Mouse (Mus musculus) CH12.LX (cell line): ENCODE data around the gene Rpl13. TPM values are rescaled to one million over a fixed set of nuclear protein-coding genes. Genes with fewer than 3 reads are reported as not detected.

ENCODE experiments used
- DNase-seq: peaks from one replicate; pipeline ENCODE4 v3.0.0-alpha.2; 2013; ENCODE audit errors: extremely low read depth
- H3K27ac ChIP-seq: 2 replicates; pipeline ENCODE4 v1.5.1; 2012; ENCODE audit warnings: low read depth, mild to moderate bottlenecking, control low read depth, moderate library complexity; ENCODE audit not compliant: insufficient read depth
- H3K27me3 ChIP-seq: replicated peaks from 2 replicates; pipeline ENCODE3; 2012; ENCODE audit warnings: inconsistent platforms
- H3K36me3 ChIP-seq, 2 experiments: replicated peaks in 1 of 2; 2 replicates each; pipeline versions ENCODE3 to v1.6.1; 2012; ENCODE audit warnings: inconsistent platforms in 1 of 2, low read length in 1 of 2, mild to moderate bottlenecking in 1 of 2, mixed read lengths in 1 of 2, moderate library complexity in 1 of 2; ENCODE audit not compliant: control insufficient read depth in 1 of 2, insufficient read depth in 1 of 2
- H3K4me1 ChIP-seq, 2 experiments: 2 replicates each; pipeline ENCODE4 v1.6.1; 2012; ENCODE audit warnings: inconsistent platforms in 1 of 2, moderate library complexity in 1 of 2; ENCODE audit not compliant: insufficient read depth in 2 of 2, control insufficient read depth in 1 of 2
- H3K4me2 ChIP-seq: 2 replicates; pipeline ENCODE4 v1.6.1; 2012; ENCODE audit warnings: low read depth, mild to moderate bottlenecking, control low read depth; ENCODE audit not compliant: poor library complexity, insufficient read depth, severe bottlenecking
- H3K4me3 ChIP-seq, 3 experiments: fragments of 150-350 bp in 1 of 3; sonication (generic) in 1 of 3; replicated peaks in 1 of 3; 2 replicates each; pipeline versions ENCODE3 to v1.5.1; 2011 to 2012; ENCODE audit warnings: low read depth in 2 of 3, low read length in 2 of 3, mild to moderate bottlenecking in 2 of 3, moderate library complexity in 2 of 3, control low read depth in 1 of 3, improper control_type of control experiment in 1 of 3, inconsistent platforms in 1 of 3, mixed read lengths in 1 of 3; ENCODE audit not compliant: poor library complexity in 1 of 3
- H3K79me2 ChIP-seq: replicated peaks from 2 replicates; pipeline ENCODE4 v1.6.1; 2012; ENCODE audit warnings: mild to moderate bottlenecking, moderate library complexity; ENCODE audit not compliant: control insufficient read depth, poor library complexity, insufficient read depth, severe bottlenecking; ENCODE audit errors: extremely low read depth
- H3K9ac ChIP-seq: 2 replicates; pipeline ENCODE4 v1.6.1; 2012; ENCODE audit warnings: low read depth, mild to moderate bottlenecking, control low read depth, moderate library complexity; ENCODE audit not compliant: insufficient read depth
- H3K9me3 ChIP-seq: replicated peaks from 2 replicates; pipeline ENCODE3; 2012; ENCODE audit warnings: low read length, inconsistent platforms, mixed read lengths
- BHLHE40 ChIP-seq: IDR thresholded peaks from 2 replicates; pipeline ENCODE4 v1.6.1; 2011; ENCODE audit warnings: mild to moderate bottlenecking, low read depth, low read length, improper control_type of control experiment
- CHD2 ChIP-seq: IDR thresholded peaks from 2 replicates; pipeline ENCODE4 v1.6.1; 2011; ENCODE audit warnings: low read length, improper control_type of control experiment
- E2F4 ChIP-seq: IDR thresholded peaks from 2 replicates; pipeline ENCODE4 v1.6.1; 2011; ENCODE audit warnings: low read depth, low read length, improper control_type of control experiment; ENCODE audit not compliant: insufficient replicate concordance
- ELF1 ChIP-seq: IDR thresholded peaks from 2 replicates; pipeline ENCODE4 v1.6.1; 2014; ENCODE audit warnings: low read depth, mild to moderate bottlenecking, inconsistent platforms, low read length, improper control_type of control experiment
- ETS1 ChIP-seq: conservative IDR thresholded peaks from 2 replicates; pipeline ENCODE4 v1.6.1; 2012; ENCODE audit warnings: low read depth, mild to moderate bottlenecking, inconsistent platforms, low read length, improper control_type of control experiment, moderate library complexity
- IRF4 ChIP-seq: IDR thresholded peaks from 2 replicates; pipeline ENCODE4 v1.6.1; 2014; ENCODE audit warnings: low read depth, mild to moderate bottlenecking, inconsistent platforms, low read length, improper control_type of control experiment
- JUN ChIP-seq: IDR thresholded peaks from 2 replicates; pipeline ENCODE4 v1.6.1; 2011; ENCODE audit warnings: low read depth, mild to moderate bottlenecking, low read length, improper control_type of control experiment, moderate library complexity; ENCODE audit not compliant: insufficient read depth
- JUND ChIP-seq: conservative IDR thresholded peaks from 2 replicates; pipeline ENCODE4 v1.6.1; 2011; ENCODE audit warnings: low read depth, low read length, improper control_type of control experiment
- MAX ChIP-seq: IDR thresholded peaks from 2 replicates; pipeline ENCODE4 v1.6.1; 2011; ENCODE audit warnings: low read length, improper control_type of control experiment
- MXI1 ChIP-seq: IDR thresholded peaks from 2 replicates; pipeline ENCODE4 v1.6.1; 2011; ENCODE audit warnings: mild to moderate bottlenecking, low read depth, low read length, improper control_type of control experiment
- MYC ChIP-seq: IDR thresholded peaks from 2 replicates; pipeline ENCODE4 v1.6.1; 2011; ENCODE audit warnings: low read depth, mild to moderate bottlenecking, improper control_type of control experiment, low read length
- NRF1 ChIP-seq: IDR thresholded peaks from 2 replicates; pipeline ENCODE4 v1.6.1; 2014; ENCODE audit warnings: low read depth, mild to moderate bottlenecking, inconsistent platforms, low read length, improper control_type of control experiment, moderate library complexity
- PAX5 ChIP-seq: IDR thresholded peaks from 2 replicates; pipeline ENCODE4 v1.6.1; 2012; ENCODE audit warnings: low read length, inconsistent platforms, mixed read lengths
- SMC3 ChIP-seq: IDR thresholded peaks from 2 replicates; pipeline ENCODE4 v1.6.1; 2011; ENCODE audit warnings: low read depth, low read length, improper control_type of control experiment
- UBTF ChIP-seq: IDR thresholded peaks from 2 replicates; pipeline ENCODE4 v1.6.1; 2012; ENCODE audit warnings: low read depth, mild to moderate bottlenecking, inconsistent platforms, low read length, improper control_type of control experiment, moderate library complexity
- USF1 ChIP-seq: IDR thresholded peaks from 2 replicates; pipeline ENCODE4 v1.6.1; 2014; ENCODE audit warnings: low read depth, mild to moderate bottlenecking, inconsistent platforms, low read length, improper control_type of control experiment
- USF2 ChIP-seq: conservative IDR thresholded peaks from 2 replicates; pipeline ENCODE4 v1.6.1; 2011; ENCODE audit warnings: low read depth, low read length, improper control_type of control experiment
- ZMIZ1 ChIP-seq: IDR thresholded peaks from 2 replicates; pipeline ENCODE4 v1.6.1; 2012; ENCODE audit warnings: low read depth, mild to moderate bottlenecking, inconsistent platforms, low read length, improper control_type of control experiment
- dilution Hi-C: fragments of 300-500 bp; cut with MboI; formaldehyde crosslinking; loops from 2 replicates; pipeline ENCODE4 v1.14.3; 2020; ENCODE audit warnings: low sequenced_read_pairs; ENCODE audit not compliant: extremely low pct_unique_long_range_greater_than_20kb, extremely low pct_ligation_motif_present
- in situ Hi-C: fragments of 300-500 bp; cut with MboI; formaldehyde crosslinking; loops from 3 replicates; pipeline ENCODE4 v1.14.3; 2019; ENCODE audit warnings: low sequenced_read_pairs, low pct_ligation_motif_present, low pct_unique_long_range_greater_than_20kb, mixed read lengths
- polyA plus RNA-seq: library from polyadenylated mRNA; unstranded; fragments of >175 nt; gene quantifications from 2 replicates; pipeline ENCODE4 v1.2.1, GENCODE M21; 2012; ENCODE audit warnings: low read depth; ENCODE audit not compliant: insufficient read length
- total RNA-seq, 2 experiments: library from RNA; depleted of rRNA; stranded (reverse); fragments of 300-350 nt in 1 of 2; fragments of >200 nt in 1 of 2; gene quantifications; 2 replicates each; pipeline ENCODE4 v1.2.3; 2012 to 2014

Rpl13 gene
- total and polyA plus RNA-seq, 3 experiments = 973 to 3,721 (median 2,709) TPM

GRCm38 (mm10) chr8:123135406-123135805 lies 33.3 kb downstream of the Rpl13 start:
- dilution Hi-C loops = no loop called here
- H3K4me3 ChIP-seq = no peak overlapping the region
- H3K36me3 ChIP-seq = no peaks in the 10 kb centered on the region
- no peaks in the 10 kb centered on the region for H3K79me2 ChIP-seq
- TF ChIP-seq MYC = no peak
- TF ChIP-seq BHLHE40 = no peak
- TF ChIP-seq USF1 = no peak
- no peak for TF ChIP-seq MAX
- no peak for TF ChIP-seq E2F4
- TF ChIP-seq PAX5 = no peak
- no peak for TF ChIP-seq ZMIZ1
- no peak for TF ChIP-seq UBTF
- TF ChIP-seq ELF1 = no peak
- no peak for TF ChIP-seq NRF1
- no peak for TF ChIP-seq JUN
- TF ChIP-seq USF2 = no peak
- TF ChIP-seq ETS1 = no peak
- no peak for TF ChIP-seq JUND
- TF ChIP-seq SMC3 = no peak
- TF ChIP-seq MXI1 = no peak
- no peak for TF ChIP-seq CHD2
- no peak overlapping the region for H3K27ac ChIP-seq
- no peak overlapping the region for H3K4me2 ChIP-seq
- DNase-seq = no peak
- peaks cover 10% of the 10 kb centered on the region for H3K9me3 ChIP-seq
- peaks cover 48% of the 10 kb centered on the region for H3K27me3 ChIP-seq
- H3K9ac ChIP-seq = no peak overlapping the region
- in situ Hi-C loops = no loop called here
- H3K4me1 ChIP-seq = peaks cover 0 to 6% of the 10 kb centered on the region in 2 experiments; a peak in 2 of 4 replicates

GRCm38 (mm10) chr8:123135806-123136205 lies 33.7 kb downstream of the Rpl13 start:
- dilution Hi-C loops = no loop called here
- Histone ChIP-seq H3K9ac (no peak overlapping the region), H3K36me3 (no peaks in the 10 kb centered on the region), H3K27ac (no peak overlapping the region), H3K27me3 (peaks cover 46% of the 10 kb centered on the region), H3K79me2 (no peaks in the 10 kb centered on the region), H3K4me3 (no peak overlapping the region), H3K4me1 (peaks cover 0 to 5% of the 10 kb centered on the region in 2 experiments; a peak in 2 of 4 replicates)
- DNase-seq = no peak
- no peak for TF ChIP-seq IRF4
- no peak for TF ChIP-seq MYC
- TF ChIP-seq SMC3 = no peak
- TF ChIP-seq, all 38 proteins: peak for 0
- Histone ChIP-seq H3K9me3 (peaks cover 10% of the 10 kb centered on the region), H3K4me2 (no peak overlapping the region)
- in situ Hi-C loops = no loop called here
